Mouse (Mus musculus): Measurements from ENCODE around the gene Gtf2h1.

GRCm38 (mm10) chr7:46827046-46827802 lies 31.3 kb downstream of the Gtf2h1 start:
- TF ChIP-seq CTCF (IDR thresholded peaks at IDR 0.05; ENCODE audit: low read depth, low read length) (no peak), POLR2A (IDR thresholded peaks at IDR 0.05; ENCODE audit: extremely low read depth, insufficient read depth, low read length) (no peak)

Measured in liver, adult 2 months (tissue).